Mouse (Mus musculus) neutrophil, adult 5-6 weeks (primary cell): ENCODE results near the gene Ptrh2. TPM values are rescaled to one million over a fixed set of nuclear protein-coding genes. Genes with fewer than 3 reads are reported as not detected.

Experiments
- ATAC-seq: fragments of 151-379, 151-347 bp; 2 replicates; pipeline ENCODE4 v1.8.0; 2017; ENCODE audit warnings: mild to moderate bottlenecking, moderate TSS enrichment; ENCODE audit not compliant: insufficient number of reproducible peaks, poor library complexity, low FRiP score, severe bottlenecking; ENCODE audit errors: extremely low read depth
- total RNA-seq: library from RNA; stranded (forward); fragments of 200-1000 nt; gene quantifications from 2 replicates; pipeline ENCODE4 v1.2.3, GENCODE M21; 2017

Ptrh2 gene
- total RNA-seq, 1 experiment from 2014 or later: 8.6 TPM

DNA sequence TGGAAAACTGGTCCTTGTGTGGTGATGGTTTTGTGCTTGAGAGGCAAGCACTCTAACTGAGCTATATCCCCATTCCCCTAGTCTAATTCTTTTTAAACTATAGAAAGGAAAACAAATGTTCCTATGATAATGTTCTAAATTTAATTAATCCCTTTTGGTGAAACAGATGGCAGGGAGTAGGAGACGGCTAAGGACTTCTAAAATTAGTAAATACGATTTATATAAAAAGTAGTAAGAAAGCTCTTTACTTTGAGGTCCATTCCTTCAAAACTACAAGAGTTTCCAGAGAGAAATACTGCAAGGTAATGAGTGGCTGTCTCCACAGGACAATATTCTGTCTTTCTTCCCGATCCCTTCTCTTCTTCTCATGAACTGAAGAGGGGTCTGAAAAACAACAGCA is 19.4 kb upstream of the Ptrh2 start:
- ATAC-seq: no peak

DNA sequence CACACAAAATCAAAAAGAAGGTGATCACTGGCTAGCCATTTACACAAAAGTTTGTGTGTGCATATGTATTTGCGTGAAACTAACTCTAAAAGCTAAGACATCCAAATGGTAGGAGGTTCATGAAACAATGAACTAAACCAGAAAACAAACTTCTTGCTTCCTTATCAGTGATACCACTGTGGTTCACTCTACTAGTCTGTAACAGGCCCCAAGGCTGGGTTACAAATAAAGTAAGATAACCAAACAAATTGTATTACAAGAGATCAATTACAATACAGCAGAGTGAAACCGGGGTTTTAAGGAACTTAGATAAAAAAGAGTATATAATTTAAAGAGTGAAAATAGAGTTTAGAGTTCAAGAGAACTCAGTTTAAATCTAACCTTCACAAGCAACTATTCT is 16.2 kb upstream of the Ptrh2 start:
- ATAC-seq: no peak

DNA sequence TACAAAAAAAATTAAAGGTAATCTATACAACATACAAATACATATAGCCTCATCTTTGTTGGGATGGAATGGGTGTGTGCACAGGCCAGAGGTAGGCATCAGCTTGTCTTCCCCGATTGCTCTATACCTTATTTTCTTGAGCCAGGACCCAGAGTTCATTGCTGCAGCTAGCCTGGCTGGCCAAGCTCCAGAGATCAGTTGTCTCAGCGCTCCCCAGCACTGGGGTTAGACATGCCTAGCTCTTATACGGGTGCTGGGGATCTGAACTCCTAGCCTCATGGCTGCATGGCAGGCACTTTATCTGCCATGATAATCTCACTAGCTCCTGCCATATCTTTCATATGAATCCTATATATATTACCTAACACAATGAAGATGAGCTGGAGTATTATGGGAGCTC is 15.6 kb upstream of the Ptrh2 start:
- no peak for ATAC-seq

DNA sequence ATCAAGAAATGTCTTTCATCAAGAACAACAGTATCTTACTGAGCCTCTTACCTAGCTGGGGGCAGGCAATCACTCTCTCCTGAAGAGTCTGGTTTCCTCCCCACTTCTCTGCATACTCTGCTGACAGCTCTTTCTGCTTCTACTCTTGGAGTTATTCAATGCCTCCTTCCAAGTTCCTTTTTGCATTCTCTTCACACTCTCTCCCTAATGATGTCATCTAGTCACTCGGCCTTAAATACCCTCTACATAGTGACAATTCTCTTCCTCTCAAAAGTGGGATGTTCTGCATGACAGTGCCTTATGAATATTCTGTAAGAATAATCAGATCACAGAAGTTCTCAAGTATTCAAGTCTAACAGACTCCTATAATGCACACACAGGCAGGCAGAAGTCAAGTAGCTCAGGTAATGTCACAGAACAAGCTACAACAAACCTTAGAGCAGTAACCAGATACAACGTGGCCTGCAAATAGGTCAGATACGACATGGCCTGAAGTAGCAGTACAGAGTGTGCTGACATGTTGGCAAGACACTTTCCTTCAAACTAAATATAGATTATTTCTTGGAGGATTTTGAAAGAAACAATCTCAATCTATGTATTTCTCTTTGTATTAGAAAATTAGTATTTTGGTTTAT is 12.6 kb upstream of the Ptrh2 start:
- no peak for ATAC-seq

DNA sequence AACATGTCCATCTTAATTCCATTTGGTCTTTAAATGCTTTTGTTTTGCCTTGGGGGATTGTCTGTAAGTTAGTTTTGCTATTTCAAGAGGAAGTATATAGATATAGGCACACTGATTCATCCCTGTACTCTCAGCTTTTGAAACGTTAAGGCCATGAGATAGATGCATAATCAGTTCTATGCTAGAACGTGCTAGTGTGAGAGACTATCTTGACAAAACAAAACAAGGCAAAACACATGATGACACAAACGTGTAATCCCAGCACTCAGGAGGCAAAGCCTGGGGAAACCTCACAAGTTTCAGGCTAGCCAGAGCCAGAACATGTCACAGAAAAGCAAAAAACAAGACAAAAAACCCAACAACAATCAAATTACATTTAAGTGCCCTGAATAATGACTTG is 11.0 kb upstream of the Ptrh2 start:
- ATAC-seq: no peak

DNA sequence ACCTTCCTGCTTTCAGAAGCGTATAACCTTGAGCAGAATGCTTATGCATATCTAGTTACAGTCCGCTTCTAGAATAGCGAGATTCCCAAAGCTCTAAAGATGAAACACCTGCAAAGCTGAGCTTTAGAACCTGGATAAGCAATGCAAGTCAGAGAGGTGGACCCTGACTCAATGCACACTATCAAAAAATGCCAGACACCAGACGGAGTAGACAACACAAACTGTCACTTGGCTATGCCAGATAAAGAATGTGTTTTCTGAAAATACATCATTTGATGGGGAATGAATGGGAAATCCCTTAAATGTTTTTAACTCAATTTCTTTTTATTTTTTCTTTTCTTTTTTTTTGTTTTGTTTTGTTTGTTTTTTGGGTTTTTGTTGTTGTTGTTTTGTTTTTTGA is 8.3 kb upstream of the Ptrh2 start:
- ATAC-seq: no peak

DNA sequence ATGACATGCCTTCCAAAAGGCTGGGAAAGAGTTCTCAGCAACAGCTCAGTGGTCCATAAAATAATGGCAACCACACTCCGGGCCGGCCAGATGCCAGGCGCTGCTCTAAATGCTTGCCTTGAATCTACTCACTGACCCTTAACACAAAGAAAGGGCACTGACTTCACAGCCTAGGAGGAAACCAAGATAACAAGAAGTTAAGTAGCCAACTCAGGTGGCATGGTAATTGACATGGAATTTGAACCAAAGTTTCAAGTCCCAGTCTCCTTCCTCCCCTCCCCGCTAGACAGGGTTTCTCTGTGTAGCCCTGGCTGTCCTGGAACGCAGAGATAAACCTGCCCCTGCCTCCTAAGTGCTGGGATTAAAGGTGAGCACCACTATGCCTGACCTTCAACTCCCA is 4.8 kb upstream of the Ptrh2 start:
- no peak for ATAC-seq

DNA sequence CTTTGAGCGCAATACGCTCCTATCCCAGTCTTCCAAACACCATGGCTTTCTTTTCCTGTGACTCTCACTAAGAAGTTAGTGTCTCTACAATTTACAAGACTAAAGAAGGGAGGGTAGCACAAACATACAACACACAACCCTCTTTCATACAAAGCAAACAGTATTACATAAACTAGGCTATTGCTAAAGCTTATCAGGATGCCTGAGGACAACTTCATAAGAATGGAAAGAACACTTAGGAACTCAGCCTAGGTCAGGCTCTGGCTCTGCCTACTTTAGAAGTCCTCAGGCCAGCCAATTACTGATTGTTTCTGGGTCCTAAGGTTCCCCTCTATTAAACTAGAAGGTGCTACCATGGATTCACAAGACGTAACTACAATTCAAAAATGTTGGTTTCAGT is 3.1 kb upstream of the Ptrh2 start:
- ATAC-seq: no peak

DNA sequence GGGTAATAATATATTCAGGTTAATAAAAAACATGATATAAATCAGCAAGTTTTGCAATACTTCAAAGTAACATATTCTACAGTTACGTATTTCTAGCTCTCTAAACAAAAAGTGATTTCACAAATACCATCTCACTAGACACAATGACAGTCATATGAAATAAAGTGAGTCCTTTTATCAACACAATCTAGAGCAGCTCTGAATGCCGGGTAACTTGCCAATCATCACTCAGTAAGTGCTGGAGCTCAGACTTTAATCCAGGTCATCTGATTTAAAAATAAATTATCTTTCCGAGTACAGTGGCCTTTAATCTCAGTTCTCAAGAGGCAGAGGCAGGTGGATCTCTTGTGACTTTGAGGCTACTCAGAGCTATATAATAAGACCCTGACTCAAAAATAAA is 2.4 kb upstream of the Ptrh2 start:
- no peak for ATAC-seq

DNA sequence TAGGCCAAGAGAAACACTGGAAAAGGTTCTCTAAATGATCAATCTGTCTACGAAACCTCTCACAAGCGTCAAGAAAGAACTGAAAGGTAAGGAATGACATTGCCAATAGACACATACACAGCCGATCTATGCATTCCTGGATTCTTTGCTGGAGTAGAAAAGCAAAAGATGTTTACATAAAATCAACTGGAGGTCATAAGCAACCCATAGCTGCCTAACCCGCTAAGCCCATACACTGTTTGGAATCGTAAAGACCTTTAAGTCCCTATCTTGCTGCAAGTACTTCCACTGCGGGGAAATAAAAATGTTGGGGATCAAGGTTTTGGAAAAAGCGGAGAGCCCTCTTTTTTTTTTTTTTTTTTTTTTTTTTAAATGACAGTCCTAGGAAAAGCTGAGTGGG is 924 bp upstream of the Ptrh2 start:
- no peak for ATAC-seq

DNA sequence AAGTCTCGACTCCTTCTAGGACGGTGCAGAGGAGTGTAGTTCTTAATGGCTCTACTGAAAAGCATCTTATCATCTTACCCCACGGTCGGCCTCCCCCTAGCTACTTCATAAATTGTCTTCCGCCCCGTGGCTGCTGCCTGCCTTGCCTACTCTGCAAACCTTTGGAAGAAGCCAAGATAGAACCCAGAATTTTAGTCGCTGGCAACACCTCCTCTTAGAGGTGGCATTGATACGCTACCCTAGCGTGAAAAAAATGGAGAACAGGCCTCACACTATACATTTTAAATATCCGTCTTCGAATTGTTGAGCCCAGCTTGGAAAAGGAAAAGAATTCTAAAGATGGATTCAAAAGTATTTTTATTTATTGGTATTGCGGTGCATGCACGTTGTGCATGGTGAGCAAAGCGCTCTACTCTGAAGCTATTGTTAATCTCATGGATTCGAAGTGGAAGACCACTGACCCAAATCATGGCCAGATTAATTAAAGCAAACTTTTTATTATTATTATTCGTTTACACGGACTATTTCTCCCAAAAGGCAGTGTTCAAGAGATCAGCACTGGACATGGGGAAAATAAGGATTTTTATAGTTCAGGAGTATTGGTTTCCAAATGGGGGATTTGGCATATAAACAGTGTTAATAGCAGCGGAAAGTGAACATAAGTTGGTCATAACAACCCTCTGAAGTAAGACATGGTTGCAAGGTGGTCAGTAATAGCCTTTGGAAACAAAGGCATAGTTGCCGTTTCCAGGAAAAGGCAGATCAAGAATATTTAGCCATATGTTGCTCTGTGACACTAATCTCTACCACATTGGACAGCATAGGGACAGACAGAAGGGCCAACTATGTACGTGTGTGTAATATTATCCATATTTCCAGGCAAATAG is 584 bp downstream of the Ptrh2 start:
- ATAC-seq: 0 out of 2 replicates have a peak, but pooled peaks have one; percentile 7

DNA sequence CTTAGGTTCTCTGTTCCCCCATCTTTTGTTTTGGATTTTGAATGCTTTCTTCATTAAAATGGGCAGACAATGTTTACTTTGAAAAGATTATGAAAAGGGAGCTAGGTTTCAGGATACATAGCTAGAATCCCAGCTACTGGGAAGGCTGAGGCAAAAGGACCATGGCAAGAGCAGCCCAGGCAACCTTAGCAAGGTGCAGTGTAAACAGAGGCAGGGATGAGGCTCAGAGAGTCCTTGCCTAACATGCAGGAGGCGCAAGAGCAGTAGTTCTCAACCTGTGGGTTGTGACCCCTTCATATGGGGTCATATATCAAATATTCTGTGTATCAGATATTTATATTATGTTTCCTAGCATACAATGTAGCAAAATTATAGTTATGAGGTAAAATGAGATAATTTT is 1.6 kb downstream of the Ptrh2 start:
- ATAC-seq: no peak

DNA sequence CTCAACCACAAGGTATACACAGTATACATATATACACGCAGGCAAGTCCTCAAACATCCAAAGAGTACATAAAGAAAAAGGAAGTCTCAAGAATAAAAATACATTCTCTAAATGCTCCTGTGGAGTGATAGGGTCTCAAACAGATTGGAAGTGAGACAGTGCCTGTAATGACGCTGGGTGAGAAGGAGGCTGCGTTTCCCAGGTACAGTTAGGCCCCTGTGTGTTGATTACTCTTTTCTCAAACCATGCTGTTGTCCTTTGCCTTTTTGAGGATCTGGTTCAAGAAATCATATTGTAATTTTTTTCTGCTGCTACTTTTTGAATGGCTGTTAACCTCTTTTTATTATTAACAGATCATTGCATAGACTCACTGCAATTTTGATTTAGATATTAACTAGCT is 6.6 kb downstream of the Ptrh2 start:
- no peak for ATAC-seq

DNA sequence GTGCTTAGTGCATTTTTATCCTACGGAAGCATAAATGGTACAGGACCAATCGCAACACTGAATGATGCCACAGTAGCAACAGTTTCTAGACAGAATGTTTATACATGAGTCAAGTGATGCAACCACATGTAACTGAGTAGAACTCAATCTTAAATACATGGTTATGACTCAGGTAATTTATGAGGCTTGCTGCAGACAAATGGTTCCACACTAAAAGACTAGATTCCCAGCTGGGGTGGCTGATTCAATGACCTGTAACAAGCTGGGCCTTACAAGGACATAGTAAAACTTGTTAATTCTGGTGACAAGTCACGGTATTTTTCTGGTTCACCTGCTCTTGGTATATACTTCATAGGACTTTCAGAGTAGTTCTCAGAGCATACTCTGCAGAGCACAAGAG is 7.7 kb downstream of the Ptrh2 start:
- no peak for ATAC-seq

DNA sequence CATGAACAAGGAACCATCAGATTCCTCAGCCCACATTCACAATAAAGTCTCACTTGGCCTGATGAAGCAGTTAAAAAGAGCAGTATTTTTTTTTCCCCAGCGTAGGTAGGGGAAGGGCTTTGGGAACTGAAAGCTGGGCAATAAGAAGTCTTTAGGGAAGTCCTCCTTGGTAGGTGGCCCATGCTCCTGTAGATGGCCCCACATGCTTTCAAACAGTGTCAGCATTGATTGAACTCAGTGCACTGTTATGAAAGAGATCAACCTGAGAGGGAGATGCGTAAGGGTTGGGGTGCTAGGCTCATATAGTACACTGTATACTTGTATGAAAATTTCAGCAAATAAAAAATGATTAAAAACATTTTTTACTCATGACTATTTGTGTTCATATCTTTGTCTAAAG is 8.2 kb downstream of the Ptrh2 start:
- no peak for ATAC-seq

DNA sequence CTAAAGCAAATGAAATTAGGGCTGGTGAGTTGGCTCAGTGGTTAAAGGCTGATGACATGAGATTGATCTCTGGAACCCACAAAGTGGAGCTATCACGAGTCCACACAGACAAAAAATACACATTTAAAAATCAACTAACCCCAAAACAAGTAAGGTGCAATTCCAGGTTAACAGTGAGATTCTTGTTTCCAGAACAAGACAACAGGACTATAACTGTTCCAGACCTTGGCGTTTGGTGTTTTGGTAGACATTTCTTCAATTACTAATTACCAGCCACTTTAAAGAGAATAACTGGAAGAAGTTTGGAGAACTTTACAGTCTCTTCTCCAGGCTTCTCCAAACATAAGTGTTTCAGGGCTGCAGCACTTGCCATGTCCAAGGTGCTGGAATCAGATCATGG is 8.8 kb downstream of the Ptrh2 start:
- ATAC-seq: no peak

DNA sequence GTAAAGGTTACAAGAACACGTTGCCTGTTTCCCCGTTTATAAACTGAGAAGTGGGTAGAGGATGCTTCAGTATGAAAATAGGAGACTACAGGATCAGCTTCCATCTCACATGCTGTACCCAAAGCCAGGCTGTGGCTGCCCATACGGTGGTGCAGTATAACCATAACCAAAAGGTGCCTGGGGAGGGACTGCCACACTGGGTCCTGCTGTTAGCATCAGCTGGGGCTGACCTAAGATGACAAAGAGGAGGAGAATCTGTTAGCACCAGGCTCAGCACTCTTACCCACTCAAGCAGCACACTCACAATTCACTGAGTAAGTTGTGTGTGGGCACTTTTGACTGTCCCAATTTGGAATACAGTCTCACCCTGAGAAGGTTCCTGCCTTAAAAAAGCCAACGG is 11.7 kb downstream of the Ptrh2 start:
- ATAC-seq: no peak

DNA sequence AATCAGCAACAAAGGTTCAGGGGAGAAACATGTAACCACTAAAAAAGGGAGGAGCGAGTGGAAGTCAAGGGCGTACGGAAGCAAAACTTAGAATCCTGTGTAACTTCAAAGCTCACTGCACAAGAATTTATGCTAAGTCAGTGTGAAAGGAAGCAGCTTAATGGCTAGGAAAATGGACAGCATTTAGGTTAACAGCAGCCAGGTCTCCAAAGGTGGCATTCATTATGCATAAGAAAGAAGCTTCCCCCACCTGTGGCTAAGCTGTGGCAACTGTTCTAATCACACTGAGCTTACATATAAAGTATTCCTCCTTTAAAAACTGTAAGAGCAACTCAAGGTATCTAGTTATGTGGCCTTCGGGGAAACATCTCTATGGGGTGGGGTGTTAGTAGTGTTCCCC is 17.4 kb downstream of the Ptrh2 start:
- ATAC-seq: no peak

DNA sequence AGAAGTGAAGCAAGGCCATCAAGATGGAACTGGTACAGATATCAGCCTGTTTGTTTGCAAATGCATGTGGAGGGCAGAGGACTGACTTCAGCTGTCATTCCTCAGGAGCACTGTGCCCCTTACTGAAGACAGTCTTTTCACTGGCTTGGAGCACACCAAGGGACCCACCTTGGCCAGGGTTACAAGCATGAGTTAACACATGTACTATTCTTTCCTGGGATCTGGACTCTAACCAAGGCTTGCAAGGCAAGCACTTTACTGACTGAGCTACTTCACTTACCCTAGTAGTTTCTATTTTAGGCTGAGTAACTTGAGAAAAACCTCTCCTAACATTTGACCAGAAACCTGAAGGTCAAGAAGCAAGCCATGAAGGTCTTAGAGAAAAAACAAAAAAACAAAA is 30.8 kb downstream of the Ptrh2 start:
- ATAC-seq: no peak

DNA sequence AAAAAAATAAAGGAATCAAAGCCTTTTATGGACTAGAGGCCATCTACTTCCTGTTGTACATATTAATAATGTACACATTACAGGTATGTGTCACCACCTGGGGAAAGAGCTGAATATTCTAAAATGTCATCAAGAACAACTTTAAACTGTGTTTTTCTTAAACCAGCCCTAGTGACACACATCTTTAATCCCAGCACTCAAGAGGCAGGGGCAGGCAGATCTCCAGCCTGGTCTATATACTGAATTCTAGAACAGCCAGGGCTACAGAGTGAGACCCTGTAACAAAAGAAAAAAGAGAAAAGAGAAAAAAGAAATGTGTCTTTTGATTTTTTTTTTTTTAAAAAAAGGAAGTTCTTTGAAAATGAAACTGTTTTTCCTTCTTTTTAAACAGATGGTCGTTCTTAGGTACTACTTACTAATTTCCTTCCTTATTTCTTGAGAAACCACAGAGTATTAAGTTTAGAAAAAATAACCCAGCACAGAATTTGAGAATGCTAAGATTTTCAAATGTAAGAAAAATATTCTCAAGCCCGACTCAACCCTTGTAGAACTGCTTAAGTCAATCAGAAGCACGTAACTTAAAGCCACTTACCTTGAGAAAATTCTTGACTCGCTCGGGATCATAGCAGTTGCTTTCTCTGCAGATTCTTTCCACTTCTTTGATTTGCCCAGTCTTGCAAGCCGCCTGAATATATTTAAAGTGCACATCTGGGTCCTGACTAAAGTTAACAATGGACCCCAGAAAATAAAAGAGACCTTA is 33.7 kb downstream of the Ptrh2 start:
- 0 out of 2 replicates have a peak, but pooled peaks have one; percentile 13 for ATAC-seq
